Mouse (Mus musculus): ENCODE measurements around the gene Atp2a1.

DNA sequence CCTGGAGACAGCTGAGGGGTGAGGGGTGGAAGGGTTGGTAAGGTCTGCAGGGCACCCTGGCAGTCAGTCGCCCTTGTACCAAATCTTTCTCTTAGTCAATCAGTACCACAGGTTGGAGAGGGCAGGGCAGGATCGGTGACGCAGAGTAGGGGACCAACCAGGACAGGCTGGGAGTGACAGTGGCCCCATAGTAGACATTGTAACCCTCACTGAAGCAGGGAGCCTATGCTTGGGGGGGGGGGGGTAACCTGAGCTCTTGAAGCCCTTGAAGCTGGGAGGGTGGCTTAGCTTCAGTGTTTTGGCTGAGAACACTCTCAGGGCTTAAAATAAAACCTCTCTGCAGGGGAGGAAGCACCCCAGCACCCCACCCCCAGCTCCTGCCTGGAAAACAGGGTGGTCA, 1.3 kb downstream of the Atp2a1 start:
- TF ChIP-seq POLR2A (IDR thresholded peaks at IDR 0.05; ENCODE audit: low read depth, low read length) (no peak), KAT2A (IDR thresholded peaks at IDR 0.05; ENCODE audit: insufficient replicate concordance, low read length) (no peak), TCF12 (IDR thresholded peaks at IDR 0.05; ENCODE audit: low read depth, low read length) (no peak), RCOR1 (conservative IDR thresholded peaks at IDR 0.05; ENCODE audit: low read depth, low read length) (no peak)

Measured in CH12.LX (cell line).